Mouse (Mus musculus): ENCODE measurements at regions not wholly inside any gene's neighbourhood (a gene's known extent, or its start where the extent isn't known, plus 50 kb on each side); places are given as distances from the start of the nearest gene placed in this dataset.

DNA sequence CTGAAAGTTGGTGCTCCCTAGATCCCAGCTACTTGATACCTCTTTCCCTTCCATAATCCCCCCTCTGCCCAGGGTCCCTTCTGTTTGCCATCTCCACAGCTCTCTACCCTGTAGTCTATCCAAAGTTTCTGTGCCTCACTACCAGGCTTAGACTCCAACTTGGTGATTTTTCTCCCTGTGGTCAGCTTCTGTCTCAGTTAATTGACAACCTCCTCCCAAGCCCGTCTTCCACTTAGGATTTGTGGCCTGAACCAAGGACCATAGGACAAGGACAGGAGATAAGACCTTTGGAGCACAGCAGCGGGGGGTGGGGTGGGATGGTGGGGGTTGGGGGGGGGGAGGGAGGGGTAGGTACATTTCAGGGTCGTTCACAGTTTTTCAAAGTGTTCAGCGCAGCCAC is 371.3 kb downstream of the Eipr1 start:
- no peak for DNase-seq (ENCODE audit: low spot score)

DNA sequence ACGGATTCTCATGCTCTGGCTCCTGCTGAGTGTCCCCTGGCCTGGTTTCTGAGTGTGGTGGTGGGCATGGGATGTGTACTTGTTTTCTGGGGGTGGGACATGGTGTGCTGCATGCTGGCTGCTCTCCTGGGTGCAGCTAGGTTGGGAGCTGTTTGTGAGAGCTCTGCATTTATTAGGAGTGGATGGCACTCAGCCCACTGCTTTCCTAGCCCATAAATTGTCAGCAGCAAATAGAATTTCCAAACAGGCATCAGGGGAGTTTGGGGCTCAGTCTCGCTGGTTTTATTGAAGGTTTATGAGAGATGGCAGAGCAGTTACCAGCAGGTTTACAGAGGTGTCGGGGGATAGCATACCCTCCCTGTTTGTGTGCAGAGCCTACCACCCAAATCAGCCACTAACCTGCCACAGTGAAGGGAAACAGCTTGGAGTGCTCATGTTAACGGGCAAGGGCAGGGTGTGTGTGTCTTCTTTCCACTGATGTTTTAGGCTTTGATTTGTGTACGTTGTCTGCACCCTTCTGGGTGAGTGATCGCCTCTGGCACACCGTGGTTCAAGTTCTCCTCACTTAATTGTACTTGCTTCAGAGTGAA is 372.6 kb downstream of the Eipr1 start:
- DNase-seq (ENCODE audit: low spot score), result no peak

DNA sequence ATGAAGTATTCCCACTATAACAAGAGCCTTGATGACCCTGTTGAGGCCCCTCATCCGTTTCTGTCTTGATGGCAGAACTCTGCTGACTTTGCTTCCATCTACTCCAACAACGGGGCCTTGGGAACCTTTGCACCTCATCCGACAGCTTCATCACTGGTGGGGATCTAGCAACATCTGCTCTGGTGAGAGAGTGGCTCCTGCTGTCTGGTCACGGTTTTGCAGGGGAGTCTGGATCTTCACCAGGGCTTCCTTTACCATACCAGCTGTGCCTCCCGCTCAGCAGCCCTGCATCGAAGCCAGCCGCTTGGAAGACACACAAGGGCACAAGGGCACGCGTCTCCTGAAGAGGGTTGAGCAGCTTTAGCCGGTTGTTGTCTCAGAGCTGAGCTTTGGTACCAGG is 377.2 kb downstream of the Eipr1 start:
- DNase-seq (ENCODE audit: low spot score), result no peak

DNA sequence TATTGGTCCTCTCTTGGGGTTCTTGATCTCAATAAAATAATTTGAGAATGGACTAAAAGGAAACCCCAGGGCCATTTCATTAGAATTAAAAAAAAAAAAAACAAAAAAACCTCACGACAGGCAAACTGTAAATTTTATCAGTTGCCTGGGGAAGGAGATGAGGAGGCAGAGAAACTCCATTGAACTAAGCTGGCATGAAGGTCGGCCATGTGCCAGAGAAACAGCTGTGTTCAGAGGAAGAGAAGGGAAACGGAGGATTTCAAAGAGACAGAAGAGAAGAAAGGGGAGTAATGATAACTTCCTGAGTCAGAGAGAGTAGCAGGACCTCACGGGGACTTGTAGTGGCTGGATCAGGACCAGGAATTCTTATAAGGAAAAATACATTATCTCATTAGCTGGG is 377.7 kb downstream of the Eipr1 start:
- no peak for DNase-seq (ENCODE audit: low spot score)

DNA sequence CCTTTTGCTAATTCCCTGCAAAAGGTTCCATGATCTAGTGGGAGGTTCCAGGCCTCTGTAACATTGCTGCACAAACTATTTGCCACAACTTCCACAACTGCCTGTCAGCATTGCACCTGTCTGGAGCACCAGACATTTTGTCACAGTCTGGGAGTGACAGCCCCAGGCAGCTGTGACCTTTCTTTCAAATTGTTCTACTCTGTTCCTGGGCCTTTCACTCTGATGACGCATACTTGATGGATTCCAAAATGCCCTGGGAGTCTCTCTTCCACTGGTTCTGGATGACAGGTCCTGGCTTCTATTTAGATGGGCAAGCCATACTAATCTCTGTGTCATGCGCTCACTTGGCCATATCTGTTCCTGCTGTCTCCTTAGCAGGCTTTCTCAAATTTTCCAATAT is 382.7 kb downstream of the Eipr1 start:
- no peak for DNase-seq (ENCODE audit: low spot score)

DNA sequence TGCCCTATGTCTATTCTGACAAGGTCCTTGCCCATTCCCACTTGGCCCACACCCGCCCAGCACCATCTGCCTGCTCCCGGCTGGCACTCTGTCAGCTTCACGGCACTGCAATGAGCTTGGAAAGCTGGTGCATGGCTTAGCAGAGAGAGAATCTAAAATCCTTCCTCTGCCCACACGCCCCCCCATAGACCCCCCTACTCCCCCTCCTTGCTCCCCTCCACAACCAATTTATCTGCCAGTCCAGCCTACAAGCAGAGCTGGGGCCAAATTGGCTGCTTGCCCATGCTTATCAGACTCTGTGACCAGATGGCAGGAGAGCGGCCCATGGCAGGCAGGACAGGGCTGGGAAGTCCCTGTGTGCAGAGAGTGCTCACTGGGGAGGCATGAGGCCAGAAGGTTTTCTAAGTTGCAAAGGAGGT is 385.3 kb downstream of the Eipr1 start:
- DNase-seq (ENCODE audit: low spot score), result no peak

DNA sequence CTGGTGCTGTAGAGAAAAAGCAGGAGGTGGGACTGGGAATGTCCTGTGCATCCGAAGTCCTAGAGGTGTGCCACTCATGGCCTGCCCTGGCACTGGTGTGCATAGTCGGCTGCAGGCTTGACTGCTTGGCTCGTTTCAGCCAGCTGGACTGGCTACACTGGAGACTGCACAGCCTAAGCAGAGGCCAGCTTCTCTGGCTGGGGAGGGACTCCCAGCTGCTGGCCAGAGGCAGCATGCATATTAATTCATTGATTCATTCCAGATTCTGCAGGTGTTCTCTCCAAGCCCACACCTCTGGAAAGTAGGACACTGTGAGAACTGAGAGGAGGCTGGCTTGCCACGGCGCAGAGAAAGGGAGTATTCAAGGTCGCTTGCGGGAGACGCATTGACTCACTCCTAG is 385.9 kb downstream of the Eipr1 start:
- no peak for DNase-seq (ENCODE audit: low spot score)

DNA sequence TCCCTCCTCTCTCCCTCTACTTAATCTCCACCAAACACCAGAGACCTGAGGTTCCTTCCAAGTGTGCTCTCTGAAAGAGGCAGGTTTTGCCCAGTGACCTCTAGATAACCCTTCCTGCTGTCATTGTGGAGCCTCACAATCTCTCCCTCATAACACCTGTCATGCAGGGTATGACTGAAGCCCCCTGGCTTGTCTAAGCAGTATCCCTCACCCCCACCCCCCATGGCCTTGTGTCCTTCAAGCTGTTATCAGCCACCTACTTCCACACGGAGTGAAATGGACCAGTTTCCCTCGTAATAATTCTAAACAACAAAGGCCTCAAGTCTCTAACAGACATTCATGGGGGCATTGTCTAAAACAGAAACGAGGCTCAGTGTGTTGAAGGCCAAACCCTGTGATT is 387.6 kb upstream of the Myt1l start:
- DNase-seq (ENCODE audit: low spot score), result no peak

DNA sequence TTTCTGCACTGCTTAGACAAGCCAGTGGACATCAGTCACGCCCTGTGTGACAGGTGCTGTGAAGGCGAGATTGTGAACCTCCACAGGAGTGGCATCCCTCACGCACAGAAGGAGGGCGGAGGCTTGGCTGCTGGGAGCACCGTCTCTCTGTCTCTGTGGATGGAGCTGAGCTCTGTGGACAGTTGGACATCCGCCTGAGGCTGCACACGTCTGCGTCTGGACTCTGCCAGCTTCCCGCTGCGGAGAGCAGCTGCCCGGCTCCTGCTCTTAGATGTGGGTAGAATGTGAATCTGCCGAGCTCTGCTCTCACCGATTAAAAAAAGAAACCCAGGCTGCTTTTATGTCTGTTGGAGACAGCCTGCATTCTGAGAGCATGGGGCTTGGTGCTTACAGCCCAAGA is 387.1 kb upstream of the Myt1l start:
- no peak for DNase-seq (ENCODE audit: low spot score)

DNA sequence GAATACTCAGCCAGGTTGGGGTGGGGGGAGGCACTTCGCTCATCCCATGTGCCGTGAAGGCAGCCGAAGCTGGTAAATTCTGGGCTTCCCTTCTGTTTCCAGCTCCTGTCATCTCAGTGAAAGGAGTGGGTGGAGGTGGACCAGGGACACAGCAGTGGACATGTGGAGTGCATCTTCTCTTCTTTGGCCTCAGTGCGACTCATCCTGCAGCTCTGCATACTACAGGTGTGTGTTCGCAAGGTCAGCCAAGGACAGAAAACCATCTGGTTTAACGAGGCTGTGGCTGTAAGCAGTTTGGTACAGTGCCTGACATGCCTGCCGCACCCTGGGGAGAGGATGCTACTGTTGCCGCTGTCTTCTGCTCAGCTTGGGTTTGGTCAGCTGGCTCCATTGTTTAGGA is 386.3 kb upstream of the Myt1l start:
- DNase-seq (ENCODE audit: low spot score), result no peak

DNA sequence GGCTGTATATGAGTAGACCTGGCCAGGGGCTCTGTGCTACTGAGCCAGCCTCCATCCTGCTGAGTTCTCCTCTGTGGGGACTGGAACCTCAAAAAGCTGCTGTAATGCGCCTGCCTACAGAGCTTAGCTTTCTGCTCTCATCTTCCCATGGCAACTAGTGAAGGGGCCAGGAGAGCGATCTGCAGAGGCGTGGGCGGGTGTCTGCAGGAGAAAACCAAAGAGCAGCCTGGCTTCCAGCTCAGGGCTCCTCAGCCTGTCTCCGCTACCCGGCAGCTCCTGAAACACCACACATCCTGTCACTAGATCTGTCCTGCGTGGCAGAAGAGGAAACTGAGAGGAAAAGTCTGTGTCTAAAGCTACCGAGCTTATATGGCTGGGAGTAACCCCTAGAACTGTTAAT is 384.9 kb upstream of the Myt1l start:
- no peak for DNase-seq (ENCODE audit: low spot score)

DNA sequence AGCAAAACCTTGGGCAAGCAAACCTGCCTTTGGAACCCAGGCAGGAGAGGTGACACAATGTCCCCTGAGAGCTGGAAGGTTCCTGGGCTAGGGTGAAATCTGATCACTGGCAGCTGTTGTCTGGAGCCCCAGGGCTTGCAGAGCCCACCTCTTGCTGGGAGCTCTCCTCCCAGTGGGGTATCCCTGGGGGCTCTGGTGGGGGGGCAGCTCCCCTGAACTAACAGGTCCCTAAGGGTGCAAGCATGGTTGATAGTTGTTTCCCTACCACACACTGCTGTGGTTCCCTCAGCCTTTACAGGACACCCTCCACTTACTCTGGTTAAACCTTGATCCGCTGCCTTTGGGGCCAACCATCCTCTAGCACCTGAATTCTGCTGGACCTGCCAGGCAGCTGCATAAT is 367.3 kb upstream of the Myt1l start:
- no peak for DNase-seq (ENCODE audit: low spot score)

DNA sequence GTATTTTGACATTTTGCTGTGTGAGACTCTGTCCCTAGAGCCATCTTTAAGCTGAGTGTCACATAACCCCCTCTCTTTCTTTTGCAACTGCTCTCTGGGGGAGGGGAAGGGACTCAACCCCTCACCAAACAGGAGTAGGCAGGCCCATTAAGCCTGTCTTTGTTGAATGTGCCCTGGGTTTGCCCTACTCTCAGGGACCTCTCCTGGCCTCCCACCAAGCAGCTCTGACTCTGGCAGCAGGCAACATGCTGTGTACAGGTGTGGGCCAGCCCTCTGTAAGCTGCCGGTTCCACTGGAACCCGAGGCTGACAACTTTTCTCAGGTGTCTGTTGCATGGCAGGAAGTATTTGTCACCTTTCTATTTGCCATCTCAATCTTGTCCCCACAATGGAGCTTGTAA is 366.6 kb upstream of the Myt1l start:
- DNase-seq (ENCODE audit: low spot score), result no peak

DNA sequence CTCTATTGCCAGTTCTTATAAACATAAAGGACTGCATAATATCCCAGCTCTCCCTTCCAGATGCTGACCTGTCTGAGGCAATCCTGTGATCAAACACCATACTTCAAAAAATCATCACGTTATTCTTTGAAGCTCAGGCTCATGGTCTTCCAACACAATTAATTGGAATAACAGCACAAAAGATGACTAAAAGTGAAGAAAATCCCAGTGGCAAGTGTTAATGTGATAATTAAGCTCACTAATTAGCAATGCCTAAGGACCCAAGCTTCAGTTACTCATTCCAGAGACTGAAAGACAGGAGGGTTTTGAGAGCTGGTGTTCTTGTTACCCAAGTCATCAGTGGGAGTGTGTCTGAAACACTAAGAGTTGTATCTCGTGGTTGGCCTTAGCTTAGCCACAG is 363.5 kb upstream of the Myt1l start:
- DNase-seq (ENCODE audit: low spot score), result no peak

DNA sequence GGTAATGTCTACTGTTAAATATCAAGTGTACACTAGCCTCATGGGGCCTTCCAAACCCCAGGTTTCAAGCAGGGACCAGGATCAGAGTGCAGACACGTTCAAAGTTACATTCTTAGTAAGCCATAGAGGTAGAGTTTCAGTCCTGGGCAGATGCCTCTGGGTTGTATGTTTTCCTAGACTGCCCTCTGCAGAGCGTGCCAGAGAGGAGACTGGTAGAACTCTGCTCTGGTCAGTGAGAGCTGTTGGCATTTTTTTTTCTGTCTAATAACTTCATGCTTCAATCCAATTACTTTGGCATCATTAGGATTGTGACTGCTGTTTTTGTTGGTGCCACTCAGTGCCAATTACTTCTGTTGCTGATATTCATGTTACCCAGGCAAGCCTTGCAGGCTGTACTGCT is 361.9 kb upstream of the Myt1l start:
- no peak for DNase-seq (ENCODE audit: low spot score)

DNA sequence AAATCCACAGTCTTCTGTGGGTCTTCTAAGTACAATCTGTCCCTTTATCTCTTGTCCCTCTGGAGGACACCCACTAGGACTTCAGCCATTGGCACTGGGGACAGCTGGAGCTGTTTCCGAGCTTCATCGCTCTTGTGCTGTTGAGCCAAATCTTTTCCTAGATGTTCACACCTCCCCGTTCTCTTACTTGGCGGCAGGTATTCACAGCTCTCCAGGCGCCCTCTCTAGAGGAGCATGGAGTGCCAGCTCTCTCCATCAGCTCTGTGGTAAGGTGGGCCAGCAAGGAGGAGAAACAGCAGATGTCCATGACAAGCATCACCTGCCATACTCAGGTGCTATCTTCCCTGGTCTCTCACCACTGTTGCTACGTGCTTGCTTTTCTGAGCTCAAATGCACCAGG is 360.3 kb upstream of the Myt1l start:
- no peak for DNase-seq (ENCODE audit: low spot score)

DNA sequence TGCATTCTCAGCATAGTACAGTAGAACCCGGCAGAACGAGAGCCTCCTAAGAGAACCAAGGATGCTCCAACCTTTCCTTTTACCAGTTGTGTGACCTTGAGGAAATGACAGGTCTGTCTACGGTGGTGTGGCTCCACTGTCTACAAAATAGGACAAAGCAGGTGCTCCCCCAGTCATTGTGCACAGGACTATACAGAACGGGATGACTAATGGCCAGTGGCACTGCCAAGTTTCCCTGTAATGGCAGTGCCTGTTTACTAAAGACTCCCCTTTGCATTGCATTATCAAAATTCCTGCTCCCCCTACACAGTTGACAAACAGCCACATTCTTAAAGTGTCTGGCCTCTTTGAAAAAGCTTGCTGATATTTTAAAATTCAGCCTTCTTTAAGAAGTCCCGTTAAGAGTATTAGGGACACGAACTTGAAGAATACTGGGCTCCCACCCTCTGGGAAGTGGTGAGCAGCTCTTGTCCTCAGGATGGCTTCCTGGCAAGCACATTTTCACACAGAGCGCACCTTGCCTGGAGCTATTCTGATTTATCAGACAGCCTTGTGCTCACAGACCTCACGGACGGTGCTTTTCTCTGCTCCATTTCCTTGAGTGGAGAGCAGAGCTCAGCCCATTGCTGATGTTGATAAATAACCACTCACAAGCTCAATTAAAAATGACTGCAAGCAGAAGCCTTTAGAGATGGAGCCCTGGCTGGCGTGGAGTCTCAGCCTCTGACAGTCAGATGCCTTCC is 352.3 kb upstream of the Myt1l start:
- DNase-seq (ENCODE audit: low spot score), result no peak

DNA sequence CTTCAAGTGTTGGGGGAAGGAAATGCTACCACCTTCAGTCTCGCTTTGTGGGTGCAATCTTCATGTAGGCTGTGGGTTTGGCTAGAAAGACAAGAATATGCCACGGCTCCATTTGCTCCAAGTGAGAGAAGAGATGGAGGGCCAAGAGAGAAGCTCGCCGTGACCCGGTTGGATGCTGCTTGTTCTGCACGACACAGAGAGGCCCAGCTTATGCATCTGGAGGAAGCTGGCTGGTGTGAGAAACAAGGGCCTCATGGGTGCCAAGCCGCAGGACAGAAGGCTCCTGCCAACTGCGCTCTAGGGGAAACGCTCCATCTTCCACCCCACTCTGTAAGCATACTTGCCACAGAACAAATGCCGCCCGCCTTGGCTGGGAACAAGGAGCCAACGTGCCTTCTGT is 351.0 kb upstream of the Myt1l start:
- DNase-seq (ENCODE audit: low spot score), result no peak

DNA sequence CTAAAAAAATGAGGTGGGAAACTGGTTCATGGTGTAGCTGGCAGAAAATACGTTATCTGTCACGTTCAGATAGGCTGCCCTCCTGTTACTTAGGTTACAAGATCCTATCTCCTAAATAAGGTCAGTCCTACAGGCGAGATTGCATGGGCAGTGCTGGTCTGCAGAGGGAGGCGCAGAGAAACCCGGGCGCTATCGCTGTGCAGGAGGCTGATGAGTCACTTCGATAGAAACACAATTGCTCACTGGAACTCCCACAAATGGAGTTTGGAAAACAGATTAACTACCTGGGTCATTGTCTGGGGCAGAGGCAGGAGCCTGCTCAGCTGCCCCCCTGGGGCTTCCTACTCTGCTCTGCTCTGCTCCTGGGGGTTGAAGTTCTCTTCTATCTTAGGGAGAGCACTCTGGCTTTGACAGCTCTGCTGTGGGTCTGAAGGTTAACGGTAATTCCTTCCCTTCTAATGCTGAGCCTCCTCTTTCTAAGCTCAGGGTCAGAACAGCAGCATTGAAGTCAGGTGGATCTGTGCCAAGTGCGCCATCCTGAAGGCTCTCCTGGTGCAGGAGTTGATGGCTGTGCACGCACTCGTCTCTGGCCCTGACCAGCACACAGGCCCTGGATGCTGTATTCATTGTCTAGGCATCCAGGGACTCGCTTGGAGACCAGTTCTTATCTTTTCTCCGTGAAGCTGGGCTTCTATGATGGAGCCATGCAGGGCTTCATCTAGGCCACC is 349.9 kb upstream of the Myt1l start:
- no peak for DNase-seq (ENCODE audit: low spot score)

DNA sequence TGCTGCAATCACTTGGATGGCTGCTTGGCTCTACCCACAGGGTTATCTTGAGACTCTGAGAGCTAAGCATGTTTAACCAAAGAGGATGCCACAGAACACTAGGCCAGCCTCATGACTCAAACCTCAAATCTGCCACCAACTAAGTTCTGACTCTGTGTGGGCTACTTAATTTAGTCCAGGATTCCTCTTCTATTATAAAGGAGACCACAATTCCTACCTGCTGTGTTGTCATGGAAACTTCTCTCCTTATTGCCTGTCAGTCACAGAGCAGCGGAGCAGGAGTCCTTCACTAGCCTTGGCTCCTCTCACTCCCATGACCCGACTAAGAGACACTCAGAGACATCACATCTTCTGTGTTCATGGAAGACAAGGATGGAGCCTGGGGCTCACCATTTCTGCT is 348.8 kb upstream of the Myt1l start:
- no peak for DNase-seq (ENCODE audit: low spot score)

DNA sequence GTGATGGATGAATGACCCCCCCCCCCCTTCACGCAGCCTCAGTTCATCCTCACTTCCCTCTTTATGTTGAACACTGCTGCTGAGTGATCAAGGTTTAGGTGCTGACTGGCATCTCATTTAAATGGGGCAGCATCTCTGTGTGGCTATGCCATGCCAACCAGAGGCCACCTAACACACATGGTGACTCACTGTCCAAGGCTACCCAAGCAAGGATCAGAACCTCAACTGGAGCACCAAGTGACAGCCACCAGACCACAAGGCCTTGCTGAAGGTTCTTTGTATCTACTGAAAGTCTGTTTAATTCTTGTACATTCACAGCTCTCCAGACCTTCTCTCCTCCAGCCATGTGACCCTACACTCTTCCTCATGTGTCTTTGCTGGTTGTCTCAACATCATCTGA is 347.6 kb upstream of the Myt1l start:
- no peak for DNase-seq (ENCODE audit: low spot score)

DNA sequence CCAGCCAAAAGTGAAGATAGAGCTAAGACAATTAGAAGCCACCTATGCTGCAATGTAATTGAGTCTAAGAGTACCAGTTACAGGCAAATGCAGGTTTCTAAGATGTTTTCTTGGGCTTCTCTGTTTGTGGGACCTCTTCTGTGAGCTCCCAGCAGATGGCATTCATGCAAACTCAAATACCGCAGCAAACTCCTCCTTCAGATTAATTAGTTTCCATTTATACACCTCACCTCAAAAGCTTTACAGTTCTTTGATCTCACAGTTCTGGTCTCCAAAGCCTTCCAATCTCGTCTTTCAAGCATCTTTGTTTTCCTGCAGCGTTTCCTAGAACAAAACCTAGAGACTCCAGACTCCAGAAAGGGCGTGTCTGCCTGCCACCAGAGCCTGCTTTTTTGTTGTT is 340.6 kb upstream of the Myt1l start:
- DNase-seq (ENCODE audit: low spot score), result no peak

DNA sequence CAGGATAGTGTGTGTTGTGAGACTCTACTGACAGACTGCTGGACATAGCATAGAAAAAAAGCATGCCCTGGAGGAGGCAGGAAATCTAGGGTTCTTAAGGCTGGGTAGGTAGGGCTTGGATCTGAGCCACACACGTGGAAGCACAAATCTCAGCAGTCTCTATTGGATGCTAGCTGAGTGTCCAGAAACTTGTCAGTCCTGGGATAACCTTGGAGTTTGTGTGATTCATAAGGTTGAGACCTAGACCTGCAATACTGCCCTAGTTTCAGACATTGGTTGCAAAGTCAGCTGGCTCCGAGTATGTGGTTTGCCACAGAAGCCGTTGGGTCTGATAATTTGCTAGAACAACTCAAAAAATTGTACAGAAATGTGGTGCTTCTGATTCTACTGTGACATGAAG is 335.8 kb upstream of the Myt1l start:
- no peak for DNase-seq (ENCODE audit: low spot score)

DNA sequence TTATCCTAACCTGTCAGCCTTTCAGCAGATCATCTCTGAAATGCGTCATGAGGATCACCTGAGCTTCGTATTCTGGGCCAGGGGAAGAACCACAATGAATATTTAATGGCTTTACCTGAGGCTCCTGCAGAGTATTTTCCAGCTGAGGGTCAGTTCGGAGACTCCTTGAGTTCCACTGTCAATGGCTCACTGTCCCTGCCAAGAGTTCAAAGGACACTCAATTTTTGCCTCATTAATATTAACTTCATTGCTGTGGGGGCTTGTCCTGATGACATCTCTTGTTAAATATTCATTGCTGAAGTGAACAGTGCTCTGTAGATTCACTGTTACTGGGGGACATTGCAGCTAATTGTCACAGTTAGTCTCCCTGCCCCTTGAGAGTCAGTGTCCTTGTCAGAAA is 316.2 kb upstream of the Myt1l start:
- no peak for DNase-seq (ENCODE audit: low spot score)

Data from T-cell, adult 2 months (primary cell).